Mouse (Mus musculus): ENCODE results near the gene Tusc1. TPM values are rescaled to one million over a fixed set of nuclear protein-coding genes. Genes with fewer than 3 reads are reported as not detected.

Gene Tusc1
- polyA plus RNA-seq (2015; fragmentation: Nextera tagmentation; extraction: Ambion mirVana): 4.6 and 4.9 TPM in 2 replicates

DNA sequence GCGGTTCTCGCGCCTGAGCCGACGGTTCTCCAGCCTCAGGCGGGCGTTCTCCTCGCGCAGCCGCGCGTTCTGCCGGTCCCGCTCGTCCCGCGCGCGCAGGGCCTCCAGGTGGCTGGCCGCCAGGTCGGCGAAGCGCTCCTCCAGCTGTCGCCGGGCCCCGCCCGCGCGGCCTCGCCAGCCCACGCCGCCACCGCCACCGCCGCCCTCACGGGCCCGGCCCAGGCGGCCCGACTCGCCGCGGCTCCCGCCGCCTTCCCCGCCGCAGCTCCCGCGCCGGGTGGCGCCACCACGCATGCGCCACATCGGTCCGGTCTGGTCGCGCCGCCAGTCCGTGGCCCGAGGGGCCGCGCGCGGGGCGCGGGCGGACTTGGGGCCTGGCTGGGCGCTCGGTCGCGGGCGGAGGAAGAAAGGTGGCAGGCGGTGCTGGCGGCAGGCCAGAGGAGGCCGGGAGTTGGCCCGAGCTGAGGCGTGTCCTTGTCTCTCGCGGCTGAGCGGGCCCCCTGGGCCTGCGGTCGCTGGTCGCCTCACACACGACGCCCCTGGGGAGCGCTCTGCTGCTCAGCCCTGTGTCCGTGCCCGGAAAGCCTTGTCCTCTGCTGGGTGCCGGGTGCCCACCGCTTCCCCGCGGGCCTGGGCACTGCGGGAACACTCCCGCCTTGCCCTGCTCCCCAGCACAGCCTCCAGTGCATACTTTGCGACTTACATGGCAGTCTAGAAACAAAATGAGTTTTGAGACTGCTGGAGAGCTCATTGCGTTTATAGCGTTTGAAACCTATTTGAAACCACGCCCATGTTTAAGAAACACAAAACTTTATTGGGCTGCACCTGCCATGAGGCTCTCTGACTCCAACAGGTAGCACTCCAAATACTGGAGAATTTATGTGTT is at the start of gene Tusc1:
Gene Tusc1 (minus strand): TSS at position 394 of the 886 bp plus-strand sequence.
- Histone ChIP-seq H3K4me2 (peak within 1 kb of the TSS; percentile 83), H3K27me3 (no peaks in the 10 kb centered on the region), H3K36me3 (no peaks in the 10 kb centered on the region), H3K9ac (peak within 1 kb of the TSS; percentile 67), H3K9me3 (no peaks in the 10 kb centered on the region), H3K4me1 (peaks cover 7% of the 10 kb centered on the region; the same call in 1 of the 2 replicates), H3K4me3 (peak within 1 kb of the TSS; percentile 59), H3K27ac (peak within 1 kb of the TSS; percentile 90)
- peak; percentile 91 for ATAC-seq (ENCODE audit: borderline replicate concordance, extremely low read depth, low FRiP score, low TSS enrichment)
- under 1% methylated on average over 57 of the region's 97 CpGs for WGBS

- H3K27ac ChIP-seq: no peak overlapping the region
- H3K4me1 ChIP-seq: no peaks in the 10 kb centered on the region
- no peaks in the 10 kb centered on the region for H3K27me3 ChIP-seq
- no peaks in the 10 kb centered on the region for H3K9me3 ChIP-seq
- no peak overlapping the region for H3K4me2 ChIP-seq
- no peak for ATAC-seq (ENCODE audit: borderline replicate concordance, extremely low read depth, low FRiP score, low TSS enrichment)
- no peak overlapping the region for H3K4me3 ChIP-seq
- 51% methylated on average over 2 of the region's 2 CpGs for WGBS
- H3K36me3 ChIP-seq: no peaks in the 10 kb centered on the region
- no peak overlapping the region for H3K9ac ChIP-seq
Observed at GRCm38 (mm10) chr4:93352930-93353329, 17.6 kb upstream of the Tusc1 start.

DNA sequence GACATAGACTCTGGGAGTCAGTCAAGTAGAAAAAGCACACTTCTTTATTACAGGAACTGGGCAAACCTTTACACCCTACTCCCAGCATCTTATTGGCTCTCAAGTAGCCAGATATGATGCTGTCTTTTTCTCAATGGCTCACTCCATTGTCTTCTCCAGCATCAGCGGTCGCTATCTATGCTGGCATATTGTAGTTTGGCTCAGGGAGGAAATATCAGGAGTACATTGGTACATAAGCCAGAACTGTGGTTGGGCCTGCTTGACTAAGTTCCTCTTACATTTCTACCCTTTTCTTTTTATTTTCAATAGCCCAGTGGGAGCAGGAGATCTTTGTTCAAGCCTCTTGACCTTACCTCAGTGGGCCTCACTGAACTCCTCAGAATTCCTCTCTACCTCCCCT is 9.0 kb upstream of the Tusc1 start:
- 84% methylated on average over 2 of the region's 2 CpGs for WGBS
- H3K9ac ChIP-seq: no peak overlapping the region
- no peaks in the 10 kb centered on the region for H3K4me1 ChIP-seq
- no peaks in the 10 kb centered on the region for H3K9me3 ChIP-seq
- no peak overlapping the region for H3K4me3 ChIP-seq
- no peaks in the 10 kb centered on the region for H3K36me3 ChIP-seq
- no peak overlapping the region for H3K4me2 ChIP-seq
- no peak for ATAC-seq (ENCODE audit: borderline replicate concordance, extremely low read depth, low FRiP score, low TSS enrichment)
- no peak overlapping the region for H3K27ac ChIP-seq
- no peaks in the 10 kb centered on the region for H3K27me3 ChIP-seq

DNA sequence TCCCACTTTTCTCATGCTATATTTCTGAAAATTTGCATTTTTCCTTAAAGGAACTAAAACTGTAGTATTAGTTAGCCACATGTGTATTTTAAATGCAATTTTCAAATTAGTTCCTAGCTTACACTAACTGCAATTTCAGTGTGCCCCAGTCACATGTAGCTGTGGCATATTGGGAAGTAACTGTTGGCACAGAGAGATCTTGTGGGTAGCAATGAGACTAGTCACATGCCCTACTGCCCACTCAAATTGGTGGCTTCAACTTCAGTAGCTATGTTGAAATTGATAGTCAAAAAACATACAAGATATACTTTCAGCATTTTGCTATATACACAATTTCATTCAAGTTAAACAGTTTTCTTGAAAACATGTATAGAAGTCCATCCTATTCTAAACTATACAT is 6.3 kb upstream of the Tusc1 start:
- ATAC-seq (ENCODE audit: borderline replicate concordance, extremely low read depth, low FRiP score, low TSS enrichment): no peak
- Histone ChIP-seq H3K27ac (no peak overlapping the region), H3K4me3 (no peak overlapping the region), H3K36me3 (no peaks in the 10 kb centered on the region), H3K4me2 (no peak overlapping the region), H3K9me3 (no peaks in the 10 kb centered on the region), H3K4me1 (no peaks in the 10 kb centered on the region), H3K27me3 (no peaks in the 10 kb centered on the region), H3K9ac (no peak overlapping the region)

GRCm38 (mm10) chr4:93337977-93338376 is 2.7 kb upstream of the Tusc1 start:
- Histone ChIP-seq H3K4me3 (no peak overlapping the region), H3K27me3 (no peaks in the 10 kb centered on the region), H3K27ac (no peak overlapping the region), H3K9me3 (no peaks in the 10 kb centered on the region), H3K36me3 (no peaks in the 10 kb centered on the region), H3K4me1 (peaks cover 7% of the 10 kb centered on the region; the same call in 1 of the 2 replicates), H3K4me2 (no peak overlapping the region), H3K9ac (no peak overlapping the region)
- WGBS: 47% methylated on average over 3 of the region's 3 CpGs
- no peak for ATAC-seq (ENCODE audit: borderline replicate concordance, extremely low read depth, low FRiP score, low TSS enrichment)

DNA sequence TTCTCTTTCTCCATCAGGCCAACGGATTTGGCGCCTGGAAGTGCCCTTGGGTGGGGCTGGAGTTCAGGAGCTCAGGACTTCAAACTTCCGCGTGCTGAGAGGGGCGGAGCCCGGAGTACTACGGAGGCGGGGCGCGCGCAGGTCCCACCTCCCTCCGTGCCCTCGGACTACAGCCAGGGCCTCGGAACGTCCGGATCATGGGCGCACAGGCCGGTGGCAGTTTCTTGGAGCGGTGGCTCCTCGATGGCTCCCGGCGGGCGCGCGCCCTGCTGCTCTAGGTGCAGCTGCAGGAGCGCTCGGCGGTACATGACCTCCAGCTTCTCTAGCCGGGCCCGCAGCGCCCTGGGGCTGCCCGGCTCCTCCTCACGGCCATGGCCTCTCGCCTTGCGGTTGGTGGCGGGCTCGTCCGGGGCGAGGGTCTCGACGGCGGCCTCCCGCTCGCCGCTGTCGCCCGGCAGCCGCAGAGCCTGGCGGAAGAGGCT is 634 bp downstream of the Tusc1 start:
- WGBS: under 1% methylated on average over 38 of the region's 49 CpGs
- H3K27me3 ChIP-seq: no peaks in the 10 kb centered on the region
- H3K4me3 ChIP-seq: peak overlapping the region; percentile 59
- peak overlapping the region; percentile 67 for H3K9ac ChIP-seq
- ATAC-seq (ENCODE audit: borderline replicate concordance, extremely low read depth, low FRiP score, low TSS enrichment): peak; percentile 95
- no peaks in the 10 kb centered on the region for H3K9me3 ChIP-seq
- H3K27ac ChIP-seq: peak overlapping the region; percentile 90
- peak overlapping the region; percentile 83 for H3K4me2 ChIP-seq
- no peaks in the 10 kb centered on the region for H3K36me3 ChIP-seq
- peaks cover 7% of the 10 kb centered on the region; the same call in 1 of the 2 replicates for H3K4me1 ChIP-seq

DNA sequence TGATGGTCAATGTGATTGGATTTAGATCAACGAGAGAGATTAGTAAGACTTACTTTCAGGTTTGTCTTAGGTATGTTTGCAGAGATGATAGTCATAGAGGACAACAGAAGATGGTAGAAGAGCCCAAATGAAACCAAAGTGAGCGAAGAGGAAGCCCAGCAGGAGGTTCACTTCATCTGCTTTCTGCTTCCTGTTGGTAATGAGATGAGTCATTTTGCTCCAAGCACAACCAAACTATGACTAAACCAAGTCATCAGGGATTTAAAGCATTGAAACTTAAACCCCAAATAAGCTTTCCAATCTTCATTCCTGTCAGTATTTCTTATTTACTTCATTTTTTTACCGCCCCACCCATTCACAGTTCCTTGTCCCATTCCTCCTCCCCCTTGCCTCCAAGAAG is 27.8 kb downstream of the Tusc1 start:
- Histone ChIP-seq H3K4me3 (no peak overlapping the region), H3K27ac (no peak overlapping the region), H3K4me2 (no peak overlapping the region), H3K27me3 (no peaks in the 10 kb centered on the region), H3K36me3 (no peaks in the 10 kb centered on the region), H3K9ac (no peak overlapping the region), H3K4me1 (no peaks in the 10 kb centered on the region), H3K9me3 (no peaks in the 10 kb centered on the region)
- no peak for ATAC-seq (ENCODE audit: borderline replicate concordance, extremely low read depth, low FRiP score, low TSS enrichment)
- 81% methylated on average over 3 of the region's 3 CpGs for WGBS

GRCm38 (mm10) chr4:93286065-93286464 is 49.2 kb downstream of the Tusc1 start:
- Histone ChIP-seq H3K4me1 (no peaks in the 10 kb centered on the region), H3K36me3 (no peaks in the 10 kb centered on the region), H3K27me3 (no peaks in the 10 kb centered on the region), H3K27ac (no peak overlapping the region), H3K9ac (no peak overlapping the region), H3K4me2 (no peak overlapping the region), H3K9me3 (no peaks in the 10 kb centered on the region), H3K4me3 (no peak overlapping the region)
- ATAC-seq (ENCODE audit: borderline replicate concordance, extremely low read depth, low FRiP score, low TSS enrichment): no peak
- 89% methylated on average over 4 of the region's 4 CpGs for WGBS

All from lung, embryonic 15.5 days (tissue).